Mouse (Mus musculus): ENCODE measurements at regions not wholly inside any gene's neighbourhood (a gene's known extent, or its start where the extent isn't known, plus 50 kb on each side); places are given as distances from the start of the nearest gene placed in this dataset.

DNA sequence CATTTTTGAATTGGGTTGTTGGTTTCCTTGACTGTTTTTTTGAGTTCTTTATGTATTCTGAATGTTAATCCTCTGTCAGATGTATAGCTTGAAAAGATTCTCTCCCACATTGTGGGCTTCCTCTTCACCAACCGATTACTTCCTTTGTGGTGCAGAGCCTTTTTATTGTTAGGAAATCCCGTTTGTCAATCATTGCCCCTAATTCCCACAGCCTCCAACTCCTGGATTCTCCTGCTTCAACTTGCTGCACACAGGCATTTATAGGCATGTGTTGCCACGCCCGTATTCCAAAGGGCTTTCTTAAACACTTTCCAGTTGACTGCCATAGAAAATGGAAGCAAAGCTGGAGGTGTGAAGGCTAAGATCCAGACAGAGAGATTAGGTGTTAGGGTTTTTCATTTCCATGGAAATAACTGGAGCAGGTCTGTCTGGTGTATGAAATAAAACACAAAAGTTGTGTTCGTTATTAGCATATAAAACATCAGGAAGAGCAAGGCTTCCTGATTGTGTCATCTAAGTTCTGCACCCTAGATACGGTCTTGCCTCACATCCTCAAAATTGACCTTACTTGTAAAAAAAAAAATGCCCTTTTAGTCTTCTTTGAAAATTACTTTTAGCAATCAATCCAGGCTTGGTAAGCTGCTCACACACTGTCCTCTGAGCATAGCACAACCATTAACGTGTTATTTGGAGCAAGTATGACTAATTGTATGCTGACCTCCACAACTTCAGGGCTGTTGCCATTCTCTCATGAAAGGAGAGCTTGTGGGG lies 87.7 kb upstream of the Tex13c2 start:
- DNase-seq (ENCODE audit: extremely low read depth, low read depth, low spot score): no peak

DNA sequence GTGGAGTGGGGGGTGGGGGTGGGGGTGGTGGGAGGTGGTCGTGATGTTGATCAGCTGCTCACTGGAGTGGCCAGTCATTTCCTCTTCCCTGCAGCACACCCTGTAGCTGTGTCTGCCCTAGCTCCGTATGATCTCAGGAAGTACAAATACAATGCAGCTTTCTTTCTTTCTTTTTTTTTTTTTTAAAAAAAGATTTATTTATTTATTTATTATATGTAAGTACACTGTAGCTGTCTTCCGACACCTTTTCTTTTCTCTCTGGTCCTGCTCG lies 87.2 kb upstream of the Tex13c2 start:
- DNase-seq (ENCODE audit: extremely low read depth, low read depth, low spot score): no peak

DNA sequence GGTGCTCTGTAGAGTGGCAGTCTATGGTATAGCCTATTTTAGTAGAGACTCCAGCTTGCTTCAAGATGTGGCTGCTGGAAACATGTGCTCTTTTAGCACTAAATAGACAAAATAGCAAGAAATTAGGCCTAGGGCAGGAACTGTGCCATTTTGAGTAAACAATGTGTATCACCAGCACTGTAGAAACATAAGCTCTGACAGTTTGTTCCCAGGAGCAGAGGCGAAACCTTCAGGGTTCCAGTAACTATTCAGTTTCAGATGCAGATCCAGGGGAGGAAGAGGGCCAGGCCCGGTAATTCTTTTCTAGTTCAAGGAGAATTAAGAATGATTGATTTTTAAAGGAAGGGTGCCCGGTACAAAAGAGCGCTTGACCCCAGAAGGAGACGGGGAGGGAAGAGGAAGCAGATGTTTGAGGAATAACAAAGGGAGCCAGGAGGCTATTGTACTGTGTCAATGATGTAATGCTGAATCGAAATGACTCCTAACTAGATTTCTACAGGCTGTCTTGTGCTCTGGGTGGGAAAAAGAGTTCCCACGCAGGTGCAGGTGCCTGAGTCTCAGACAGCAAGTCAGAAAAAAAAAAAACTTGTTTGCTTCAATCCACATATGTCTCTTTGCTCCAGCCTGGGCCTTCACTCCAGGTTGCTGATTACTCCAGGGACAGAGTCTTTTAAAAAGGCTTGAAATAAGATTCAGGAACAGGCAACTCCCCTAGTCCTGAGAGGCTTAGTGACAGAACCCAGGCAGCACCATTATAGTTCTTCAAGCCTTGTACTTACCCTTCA lies 57.4 kb upstream of the Tex13c2 start:
- no peak for DNase-seq (ENCODE audit: extremely low read depth, low read depth, low spot score)

Data from fat pad, adult 2 months (tissue).